Comparison of ENCODE assay signal across 9 mouse cellular contexts in the genomic region with DNA sequence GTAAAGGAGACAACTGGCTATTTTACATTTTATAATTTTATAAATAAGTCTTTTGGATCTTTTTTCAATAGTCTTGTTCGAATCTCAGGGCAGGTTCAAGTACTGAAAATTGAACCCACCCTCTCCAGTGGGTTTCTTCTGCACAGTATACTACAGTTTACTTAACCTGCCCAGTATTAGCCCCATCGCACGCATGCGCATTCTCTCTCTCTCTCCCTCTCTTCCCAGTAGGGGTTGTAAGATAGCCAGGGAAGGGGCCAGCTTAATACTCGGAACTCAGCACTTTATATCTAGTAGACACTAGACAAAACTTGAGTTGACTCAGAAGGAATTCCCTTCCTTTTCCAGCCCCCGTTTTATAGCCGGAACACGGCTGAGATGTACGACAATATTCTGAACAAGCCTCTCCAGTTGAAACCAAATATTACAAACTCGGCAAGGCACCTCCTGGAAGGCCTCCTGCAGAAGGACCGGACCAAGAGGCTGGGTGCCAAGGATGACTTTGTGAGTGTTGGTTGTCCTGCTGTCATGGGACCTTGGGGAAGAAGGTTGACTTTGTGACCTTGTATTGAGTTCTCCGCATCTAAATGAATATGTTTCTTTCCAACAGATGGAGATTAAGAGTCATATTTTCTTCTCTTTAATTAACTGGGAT.
DNase-seq lines count a peak whose midpoint lies in the region; ATAC-seq and TF ChIP-seq lines count a peak whose summit lies in the region.
"Had no signal": no experiment of that assay in that cellular context is flagged by ENCODE, and none has a peak within 500 bp of the region (broad histone marks: within the 10 kb centered on the region; RNA-seq: fewer than 3 reads in every experiment).

No protein-coding gene starts in this region.

- no peak overlapping the region for H3K9ac ChIP-seq in kidney, embryonic 14.5 days (ENCODE audit: low read depth, low read length)
- H3K9ac ChIP-seq in kidney, postnatal 0 days (ENCODE audit: low read depth, low read length): peak overlapping the region; percentile 15; the same call in 1 of the 2 replicates

- no peak for ATAC-seq in kidney, embryonic 14.5 days (ENCODE audit: low FRiP score, low TSS enrichment)
- no peak for ATAC-seq in kidney, postnatal 0 days (replicated peaks; ENCODE audit: low FRiP score, low read depth)

- H3K9me3 ChIP-seq in kidney, embryonic 14.5 days (ENCODE audit: control insufficient read depth, low read length): no peaks in the 10 kb centered on the region
- no peaks in the 10 kb centered on the region for H3K9me3 ChIP-seq in kidney, postnatal 0 days (replicated peaks; ENCODE audit: low read length)

- peaks cover 13% of the 10 kb centered on the region; the same call in 1 of the 2 replicates for H3K36me3 ChIP-seq in kidney, embryonic 14.5 days (ENCODE audit: control insufficient read depth, insufficient read depth, low read length)
- peaks cover 25% of the 10 kb centered on the region for H3K36me3 ChIP-seq in kidney, postnatal 0 days (ENCODE audit: insufficient read depth, low read length)

- H3K4me2 ChIP-seq in kidney, embryonic 14.5 days (replicated peaks; ENCODE audit: low read depth, low read length): peak overlapping the region; percentile 27; the same call in 1 of the 2 replicates
- H3K4me2 ChIP-seq in kidney, postnatal 0 days (ENCODE audit: low read length): peak overlapping the region; percentile 73

- no peak overlapping the region for H3K27ac ChIP-seq in kidney, embryonic 14.5 days (ENCODE audit: low read depth, low read length)
- H3K27ac ChIP-seq in kidney, postnatal 0 days: peak overlapping the region; percentile 13; the same call in 1 of the 2 replicates

- TF ChIP-seq CTCF in kidney, postnatal 0 days (IDR thresholded peaks at IDR 0.05; ENCODE audit: low read depth): no peak

- no peaks in the 10 kb centered on the region; the same call in 1 of the 2 replicates for H3K27me3 ChIP-seq in kidney, embryonic 14.5 days (ENCODE audit: control insufficient read depth, insufficient read depth, low read length)
- no peaks in the 10 kb centered on the region for H3K27me3 ChIP-seq in kidney, postnatal 0 days (ENCODE audit: insufficient read depth, low read length)

- WGBS in kidney, embryonic 14.5 days: 86% methylated on average over 12 of the region's 12 CpGs
- 76% methylated on average over 12 of the region's 12 CpGs for WGBS in kidney, postnatal 0 days

- peak overlapping the region; percentile 9; the same call in 1 of the 2 replicates for H3K4me3 ChIP-seq in kidney, embryonic 14.5 days (ENCODE audit: low read length)
- H3K4me3 ChIP-seq in kidney, postnatal 0 days (replicated peaks; ENCODE audit: low read depth, low read length): peak overlapping the region; percentile 57

- peak; percentile 33 for DNase-seq in adrenal gland, postnatal 25 days
- DNase-seq in adrenal gland, postnatal 10 days: no peak
- no peak for DNase-seq in kidney, adult 11 months
- peak; percentile 79 for DNase-seq in NIH3T3 (ENCODE audit: low read depth)
- DNase-seq in kidney, postnatal 0 days (ENCODE audit: low spot score): no peak
- DNase-seq in frontal cortex, postnatal 10 days (ENCODE audit: low spot score in 2 of 2): no peak
- DNase-seq in embryo, embryonic 9.5 days (ENCODE audit: extremely low spot score): no peak
- DNase-seq: left cerebral cortex, postnatal 4 days had no signal

- H3K4me1 ChIP-seq in kidney, embryonic 14.5 days (ENCODE audit: control insufficient read depth, insufficient read depth, low read length): peaks cover 2% of the 10 kb centered on the region; the same call in 1 of the 2 replicates
- H3K4me1 ChIP-seq in kidney, postnatal 0 days (replicated peaks; ENCODE audit: insufficient read depth, low read length): no peaks in the 10 kb centered on the region

Comparison
In these comparisons a context has a peak if more than half of its experiments do, and no peak if none do; other contexts are left out.
1. DNase-seq: peak in adrenal gland, postnatal 25 days (single experiment) and NIH3T3 (single experiment); none in adrenal gland, postnatal 10 days (single experiment), kidney, adult 11 months (single experiment), kidney, postnatal 0 days (single experiment), frontal cortex, postnatal 10 days (0 of 2) and embryo, embryonic 9.5 days (single experiment).